Mouse (Mus musculus) thymus, adult 2 months (tissue): ENCODE results near the gene Gatad2b.

ENCODE experiments used
- CTCF ChIP-seq: fragments of 200-500 bp; IDR thresholded peaks from 2 replicates; pipeline ENCODE4 v1.5.1; 2012; ENCODE audit warnings: mild to moderate bottlenecking, control low read depth, low read length, moderate library complexity, borderline replicate concordance; ENCODE audit not compliant: control insufficient read depth, poor library complexity, insufficient read depth; ENCODE audit errors: extremely low read depth
- POLR2A ChIP-seq: fragments of 200-500 bp; IDR thresholded peaks from 2 replicates; pipeline ENCODE4 v1.6.1; 2012; ENCODE audit warnings: mild to moderate bottlenecking, low read length, control low read depth, moderate library complexity; ENCODE audit not compliant: control insufficient read depth, poor library complexity, insufficient read depth; ENCODE audit errors: extremely low read depth

DNA sequence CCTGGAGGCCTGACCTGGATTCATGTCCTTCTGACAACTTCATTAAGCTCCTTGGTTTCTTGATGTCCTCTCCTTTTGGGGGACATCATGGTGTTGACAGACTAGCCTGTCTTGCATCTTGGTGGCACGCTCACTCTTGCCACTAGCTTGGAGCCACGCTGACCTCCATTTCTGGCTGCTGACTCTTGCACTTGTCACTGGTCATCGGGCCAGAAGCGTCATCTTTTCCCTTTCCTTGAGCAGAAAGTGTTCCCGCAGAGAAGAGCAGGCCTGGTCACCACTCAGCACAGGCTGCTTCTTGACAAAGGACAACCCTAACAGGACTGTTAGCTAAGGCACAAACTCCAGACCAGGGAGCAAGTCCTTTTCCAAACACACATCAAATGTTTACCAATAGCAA lies 113.4 kb downstream of the Gatad2b start:
- TF ChIP-seq CTCF: no peak
- TF ChIP-seq POLR2A: no peak
